Mouse (Mus musculus) bone marrow, adult 2 months (tissue): ENCODE data around the gene Cacna2d4. TPM values are rescaled to one million over a fixed set of nuclear protein-coding genes. Genes with fewer than 3 reads are reported as not detected.

Experiments used
- H3K27ac ChIP-seq: fragments of 200-500 bp; 2 replicates; pipeline ENCODE4 v1.5.1; 2012; ENCODE audit warnings: low read depth, mild to moderate bottlenecking, control low read depth, inconsistent platforms, low read length; ENCODE audit not compliant: control insufficient read depth, poor library complexity, insufficient read depth
- H3K4me1 ChIP-seq: fragments of 200-500 bp; 2 replicates; pipeline ENCODE4 v1.6.1; 2011; ENCODE audit warnings: low read length; ENCODE audit not compliant: control insufficient read depth, insufficient read depth
- H3K4me3 ChIP-seq: fragments of 200-500 bp; replicated peaks from 2 replicates; pipeline ENCODE3; 2011; ENCODE audit warnings: mild to moderate bottlenecking, low read depth, low read length, control low read depth; ENCODE audit not compliant: control insufficient read depth
- CTCF ChIP-seq: fragments of 200-500 bp; IDR thresholded peaks from 2 replicates; pipeline ENCODE4 v1.5.1; 2011; ENCODE audit warnings: low read length, control low read depth; ENCODE audit not compliant: control insufficient read depth, insufficient read depth
- POLR2A ChIP-seq: fragments of 200-500 bp; IDR thresholded peaks from 2 replicates; pipeline ENCODE4 v1.6.1; 2011; ENCODE audit warnings: low read depth, mild to moderate bottlenecking, control low read depth, low read length, borderline replicate concordance; ENCODE audit not compliant: control insufficient read depth
- WGBS: fragments of 180-500 bp; shearing (Covaris S2); methylation state at CpG from one replicate; pipeline ENCODE4 v1.1.7; 2018; 5-methylcytosine and 5-hydroxymethylcytosine counted together
- polyA plus RNA-seq: library from polyadenylated mRNA; stranded (reverse); fragments of >200 nt; gene quantifications from 2 replicates; pipeline ENCODE4 v1.2.4, GENCODE M21; 2011; ENCODE audit warnings: low replicate concordance; ENCODE audit not compliant: missing spikeins, insufficient read depth, insufficient read length

Cacna2d4 gene
- polyA plus RNA-seq, 1 experiment: 7.1 TPM

DNA sequence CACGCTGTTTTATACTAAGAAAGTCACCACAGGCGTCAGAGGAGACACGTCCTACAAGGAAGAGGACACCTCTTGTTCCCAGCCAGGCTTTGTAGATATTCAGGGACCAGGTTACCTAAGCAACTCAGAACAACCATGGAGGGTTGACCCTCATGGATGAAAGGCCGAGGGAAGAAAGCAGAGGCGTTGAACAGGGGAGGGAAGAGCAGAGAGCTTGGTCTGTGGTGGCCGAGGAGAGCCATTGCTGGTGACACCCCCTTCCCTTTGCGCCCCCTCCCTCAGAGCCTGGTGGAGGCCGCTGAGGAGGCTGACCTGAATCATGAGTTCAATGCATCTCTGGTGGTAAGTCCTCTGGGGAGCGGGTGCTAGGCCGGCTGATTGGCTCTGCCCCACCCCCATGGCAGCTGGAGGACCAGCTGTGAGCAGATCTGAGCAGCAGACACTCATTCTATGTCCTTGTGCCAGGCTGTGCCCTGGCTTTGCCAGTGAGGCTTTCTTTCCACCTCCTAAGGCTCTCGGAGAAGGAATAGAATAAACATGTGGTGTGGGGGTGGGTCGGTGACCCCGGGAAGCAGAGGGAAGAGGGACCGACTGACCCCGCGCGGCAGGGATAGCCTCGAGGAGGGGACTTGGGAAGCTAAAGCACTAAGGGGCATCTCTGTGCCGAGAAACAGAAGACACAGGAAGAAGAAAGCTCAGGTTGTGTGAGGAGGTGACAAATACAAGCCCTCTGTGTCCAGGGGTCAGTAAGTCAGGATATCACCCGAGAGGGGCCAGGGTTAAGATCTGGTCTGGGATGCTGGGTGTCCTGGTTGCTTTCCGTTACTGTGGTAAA is 4.8 kb downstream of the Cacna2d4 start:
- Histone ChIP-seq H3K4me3 (no peak overlapping the region), H3K27ac (no peak overlapping the region), H3K4me1 (no peaks in the 10 kb centered on the region)
- 58% methylated on average over 21 of the region's 21 CpGs for WGBS
- TF ChIP-seq POLR2A: no peak

DNA sequence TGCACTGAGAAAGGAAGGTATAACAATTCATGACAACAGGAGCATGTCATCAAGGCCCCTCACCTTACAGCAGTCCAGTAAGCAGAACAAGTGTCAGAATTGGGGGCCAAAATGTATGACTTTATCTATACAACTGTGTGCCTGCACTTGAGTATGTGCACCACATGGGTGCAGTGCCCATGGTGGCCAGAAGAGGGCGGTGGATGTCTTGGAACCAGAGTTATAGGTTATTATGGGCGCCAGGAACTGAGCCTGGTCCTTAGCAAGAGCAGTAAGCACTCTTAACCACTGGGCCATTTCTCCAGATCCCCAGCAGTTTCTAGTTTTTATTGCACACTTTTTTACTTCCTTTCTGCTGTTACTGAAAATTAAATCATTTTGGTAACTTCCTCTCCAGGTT is 9.8 kb downstream of the Cacna2d4 start:
- Histone ChIP-seq H3K27ac (no peak overlapping the region), H3K4me1 (no peaks in the 10 kb centered on the region), H3K4me3 (no peak overlapping the region)
- TF ChIP-seq CTCF (no peak), POLR2A (no peak)
- 42% methylated on average over 2 of the region's 2 CpGs for WGBS

DNA sequence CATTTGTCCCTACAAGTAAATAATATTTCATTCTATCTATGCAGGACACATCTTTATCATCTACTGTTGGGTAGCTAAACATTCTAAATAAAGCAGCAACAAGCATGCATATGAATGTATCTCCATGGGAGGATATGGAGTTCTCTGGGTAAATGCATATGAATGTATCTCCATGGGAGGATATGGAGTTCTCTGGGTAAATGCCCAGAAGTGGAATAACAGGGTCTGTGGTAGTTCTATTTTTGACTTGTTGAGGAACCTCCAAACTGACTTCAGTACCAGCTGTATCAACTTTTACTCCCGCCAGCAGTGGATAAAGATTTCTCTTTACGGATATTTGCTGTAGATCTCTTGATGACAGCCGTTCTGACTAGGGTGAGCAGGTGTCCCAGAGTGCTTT is 12.3 kb downstream of the Cacna2d4 start:
- WGBS: 83% methylated on average over 3 of the region's 3 CpGs
- Histone ChIP-seq H3K27ac (no peak overlapping the region), H3K4me1 (no peaks in the 10 kb centered on the region), H3K4me3 (no peak overlapping the region)
- TF ChIP-seq CTCF (no peak), POLR2A (no peak)

DNA sequence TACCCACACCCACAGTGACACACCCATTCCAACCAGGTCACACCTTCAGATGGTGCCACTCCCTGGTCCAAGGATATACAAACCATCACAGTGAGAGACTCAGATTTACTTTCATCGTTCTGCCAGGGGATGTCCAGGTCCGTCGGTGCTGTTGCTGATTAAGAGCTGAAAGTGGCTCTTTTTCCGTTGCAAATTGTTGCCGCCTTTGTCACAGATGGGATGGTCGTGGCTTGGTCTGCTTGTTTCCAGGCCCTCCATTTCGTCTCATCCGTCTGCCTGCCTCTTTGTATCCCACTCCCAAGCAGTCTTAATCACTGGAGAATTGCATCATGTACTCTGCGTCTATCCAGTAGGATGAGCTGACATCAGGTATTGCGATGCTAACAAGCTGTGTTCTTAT is 13.4 kb downstream of the Cacna2d4 start:
- TF ChIP-seq CTCF: no peak
- 83% methylated on average over 10 of the region's 10 CpGs for WGBS
- H3K4me3 ChIP-seq: no peak overlapping the region

DNA sequence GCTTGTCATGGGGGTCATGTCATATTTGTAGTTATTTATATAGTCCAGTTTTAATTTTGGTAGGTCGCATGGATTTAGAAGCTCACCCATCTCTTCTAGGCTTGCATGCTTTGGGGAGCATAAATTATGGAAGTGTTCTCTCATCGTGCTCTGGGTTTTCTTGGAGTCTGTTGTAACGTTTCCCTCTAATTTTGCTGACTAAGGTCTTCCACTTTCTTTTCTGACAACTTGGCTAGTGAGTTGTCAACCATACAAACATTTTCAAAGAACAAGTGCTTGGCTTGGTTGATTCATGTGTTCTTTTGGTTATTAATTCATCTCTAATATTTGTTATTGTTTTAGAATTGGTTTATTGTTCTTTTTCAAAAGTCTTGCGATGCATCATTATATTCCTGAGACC is 15.4 kb downstream of the Cacna2d4 start:
- Histone ChIP-seq H3K27ac (no peak overlapping the region), H3K4me1 (no peaks in the 10 kb centered on the region), H3K4me3 (no peak overlapping the region)
- TF ChIP-seq CTCF: no peak
- no peak for TF ChIP-seq POLR2A
- 63% methylated on average over 4 of the region's 4 CpGs for WGBS

More for the DNA sequence above, 13.4 kb downstream of the Cacna2d4 start:
- Histone ChIP-seq H3K27ac (no peak overlapping the region), H3K4me1 (no peaks in the 10 kb centered on the region)

DNA sequence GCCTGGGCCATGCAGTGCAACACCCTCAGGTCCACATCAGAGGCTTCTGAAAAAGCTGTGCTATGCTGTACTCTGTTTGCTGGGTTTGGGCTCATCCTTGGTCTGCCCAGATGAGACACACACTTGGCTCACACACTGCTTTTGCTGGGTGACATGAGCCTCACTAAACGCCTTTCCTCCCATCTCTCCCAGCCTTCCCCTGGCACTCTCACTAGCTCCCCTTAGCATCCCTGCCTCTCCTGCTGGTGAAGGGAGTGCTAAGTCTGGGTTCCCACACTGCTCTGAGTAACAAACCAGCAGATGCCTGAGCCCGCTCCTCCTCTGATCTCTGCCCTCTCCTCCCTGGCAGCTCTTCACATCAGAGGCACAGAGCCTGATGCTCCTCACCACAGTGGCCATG is 40.4 kb downstream of the Cacna2d4 start:
- no peak overlapping the region for H3K4me3 ChIP-seq
- H3K27ac ChIP-seq: no peak overlapping the region
- H3K4me1 ChIP-seq: no peaks in the 10 kb centered on the region
- TF ChIP-seq POLR2A (no peak), CTCF (no peak)
- WGBS: 82% methylated on average over 2 of the region's 2 CpGs

DNA sequence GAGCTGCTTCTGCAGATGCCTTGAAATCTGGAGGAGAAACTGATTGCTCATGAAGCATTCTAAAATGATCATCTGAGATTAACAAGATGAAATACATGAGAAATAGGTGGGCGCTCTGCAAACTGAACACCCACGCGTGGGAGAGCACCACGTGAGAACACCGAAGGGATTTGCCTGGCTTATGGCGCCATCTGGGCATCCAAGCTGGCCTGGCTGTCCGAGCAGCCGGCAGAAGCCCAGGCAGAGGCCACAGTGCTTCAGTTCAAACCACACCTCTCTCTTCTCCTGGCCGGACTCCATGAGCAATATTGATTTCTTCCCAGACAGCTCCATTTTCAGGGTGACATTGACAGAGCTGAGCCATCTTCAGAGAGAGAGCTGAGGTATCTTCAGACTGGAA is 44.4 kb downstream of the Cacna2d4 start:
- Histone ChIP-seq H3K4me3 (no peak overlapping the region), H3K4me1 (no peaks in the 10 kb centered on the region), H3K27ac (no peak overlapping the region)
- WGBS: 71% methylated on average over 9 of the region's 9 CpGs
- TF ChIP-seq CTCF: no peak
- TF ChIP-seq POLR2A: no peak

DNA sequence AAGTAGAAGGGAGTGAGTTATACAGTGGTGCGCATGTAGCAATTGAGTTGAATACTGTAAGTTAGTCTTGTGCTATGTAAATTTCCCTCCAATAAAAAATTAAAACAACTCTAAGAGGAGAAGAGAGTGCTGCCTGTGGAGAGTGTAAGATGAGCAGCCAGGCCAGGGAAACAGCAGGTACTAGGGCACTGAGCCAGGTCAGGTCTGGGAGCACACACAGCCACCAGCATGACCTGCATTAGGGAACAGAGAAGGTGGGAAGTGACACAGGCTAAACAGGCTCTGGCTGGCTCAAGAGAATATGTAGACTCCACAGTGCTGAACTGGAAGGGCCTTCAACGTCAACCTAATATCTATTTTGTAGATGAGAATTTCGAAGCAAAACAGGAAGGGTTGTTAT is 65.0 kb downstream of the Cacna2d4 start:
- no peaks in the 10 kb centered on the region for H3K4me1 ChIP-seq
- H3K27ac ChIP-seq: no peak overlapping the region
- WGBS: 68% methylated on average over 3 of the region's 3 CpGs
- no peak overlapping the region for H3K4me3 ChIP-seq
- TF ChIP-seq POLR2A (no peak), CTCF (no peak)

DNA sequence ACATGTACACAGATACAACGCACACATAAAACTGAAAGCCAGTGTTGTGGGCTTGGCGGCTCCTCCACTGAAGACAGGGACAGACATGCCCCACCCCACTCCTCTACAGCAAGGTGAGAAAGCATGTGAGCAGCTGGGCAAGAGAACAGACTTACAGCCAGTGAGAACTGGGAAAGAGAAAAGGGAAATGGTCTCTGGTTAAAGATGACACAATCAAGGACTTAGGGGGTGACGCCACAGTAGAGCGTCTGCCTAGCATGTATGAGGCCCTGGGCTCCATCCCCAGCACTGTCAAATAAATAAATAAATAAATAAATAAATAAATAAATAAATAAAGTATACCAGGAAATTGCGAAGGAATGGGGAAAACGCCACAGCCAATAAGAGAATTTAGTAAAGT is 67.0 kb downstream of the Cacna2d4 start:
- Histone ChIP-seq H3K4me3 (no peak overlapping the region), H3K27ac (no peak overlapping the region), H3K4me1 (no peaks in the 10 kb centered on the region)
- WGBS: 64% methylated on average over 6 of the region's 6 CpGs
- TF ChIP-seq POLR2A (no peak), CTCF (no peak)
